Comparison of ENCODE assay signal across 30 mouse cellular contexts in genomic region chrX:151067876-151068275, GRCm38 (mm10). TPM values are rescaled to one million over a fixed set of nuclear protein-coding genes. Genes with fewer than 3 reads are reported as not detected.
DNase-seq lines count a peak whose midpoint lies in the region; ATAC-seq and TF ChIP-seq lines count a peak whose summit lies in the region.
"Had no signal": no experiment of that assay in that cellular context is flagged by ENCODE, and none has a peak within 500 bp of the region (broad histone marks: within the 10 kb centered on the region; RNA-seq: fewer than 3 reads in every experiment).

No protein-coding gene starts in this region.

- ATAC-seq in frontal cortex, adult (ENCODE audit: low TSS enrichment), result peak; percentile 93
- ATAC-seq: activated CD4-positive, CD25-positive, alpha-beta regulatory T cell, adult 4 months; CD4-positive, CD25-positive, alpha-beta regulatory T cell, adult 4 months; forebrain, embryonic 13.5 days; forebrain, embryonic 15.5 days; Patski had no signal

- no peak for TF ChIP-seq POLR2A in thymus, adult 2 months (IDR thresholded peaks at IDR 0.05; ENCODE audit: control insufficient read depth, extremely low read depth, insufficient read depth, low read length, poor library complexity)

- no peak overlapping the region for H3K4me3 ChIP-seq in thymus, adult 2 months (ENCODE audit: control insufficient read depth, insufficient read depth, low read length)
- H3K4me3 ChIP-seq: embryonic facial prominence, embryonic 13.5 days; embryonic facial prominence, embryonic 15.5 days; erythroblast, embryonic 14.5 days; forebrain, embryonic 10.5 days; forebrain, embryonic 13.5 days; forebrain, embryonic 15.5 days had no signal

- H3K27me3 ChIP-seq in thymus, adult 2 months (ENCODE audit: control insufficient read depth, insufficient read depth, low read length), result no peaks in the 10 kb centered on the region
- H3K27me3 ChIP-seq: CH12.LX; embryonic facial prominence, embryonic 15.5 days; forebrain, embryonic 13.5 days; forebrain, embryonic 15.5 days; Patski had no signal

- TF ChIP-seq CTCF in thymus, adult 2 months (IDR thresholded peaks at IDR 0.05; ENCODE audit: borderline replicate concordance, control insufficient read depth, extremely low read depth, insufficient read depth, low read length, poor library complexity), result no peak

- H3K4me1 ChIP-seq in thymus, adult 2 months (replicated peaks; ENCODE audit: control insufficient read depth, insufficient read depth, low read length), result no peaks in the 10 kb centered on the region
- H3K4me1 ChIP-seq: embryonic facial prominence, embryonic 13.5 days; embryonic facial prominence, embryonic 15.5 days; forebrain, embryonic 10.5 days; forebrain, embryonic 13.5 days; forebrain, embryonic 15.5 days had no signal

- no peak for DNase-seq in frontal cortex, postnatal 25 days (ENCODE audit: low spot score in 2 of 2)
- DNase-seq in layer of hippocampus, adult 9-11 months, result peak; percentile 17
- no peak for DNase-seq in layer of hippocampus, postnatal 36 days
- peak; percentile 26 for DNase-seq in right cerebral cortex, adult 18-20 months
- no peak for DNase-seq in right cerebral cortex, postnatal 25 days
- DNase-seq in brain, adult 2 months (ENCODE audit: low read depth, low spot score), result peak; percentile 63
- no peak for DNase-seq in thymus, adult 2 months
- DNase-seq: adrenal gland, adult 8-10 months; adrenal gland, postnatal 14 days; adrenal gland, postnatal 36 days; B cell, adult 2 months; cerebellum, adult 11 months; cerebellum, adult 18-20 months; cerebellum, adult 8-10 months; cerebellum, adult 9-11 months; cerebellum, postnatal 14 days; cerebellum, postnatal 36 days; embryo, embryonic 11 days had no signal

- no peaks in the 10 kb centered on the region for H3K36me3 ChIP-seq in thymus, adult 2 months (ENCODE audit: control insufficient read depth, insufficient read depth, low read length)
- H3K36me3 ChIP-seq: G1E had no signal

- 95% methylated on average over 5 of the region's 5 CpGs for WGBS in thymus, adult 2 months

- no peak overlapping the region for H3K27ac ChIP-seq in thymus, adult 2 months (ENCODE audit: control insufficient read depth, insufficient read depth, low read length)
- H3K27ac ChIP-seq: embryonic facial prominence, embryonic 13.5 days; embryonic facial prominence, embryonic 15.5 days; forebrain, embryonic 10.5 days; forebrain, embryonic 13.5 days; forebrain, embryonic 15.5 days had no signal

RNA-seq across cellular contexts. Expression of gene Fgd1, which starts 21.9 kb away (rescaled TPM):
- total RNA-seq in layer of hippocampus, postnatal 36 days (2021), result 10 to 100 TPM; 16.6 to 18.6 TPM
- polyA plus RNA-seq in thymus, adult 2 months (2012; rRNA removed), result 3.4 and 4.0 TPM in 2 replicates
- total RNA-seq: G1E had no signal
- polyA plus RNA-seq: CD4-positive, CD25-positive, alpha-beta regulatory T cell, adult 4 months; erythroblast, embryonic 14.5 days; G1E had no signal

RNA-seq across cellular contexts. Expression of gene Tsr2, which starts 28.5 kb away (rescaled TPM):
- total RNA-seq in layer of hippocampus, postnatal 36 days (2021), result 10 to 100 TPM; 69.1 to 73.1 TPM
- polyA plus RNA-seq in thymus, adult 2 months (2012; rRNA removed), result 5.0 and 5.8 TPM in 2 replicates

RNA-seq across cellular contexts. Expression of gene Gnl3l, which starts 50.8 kb away (rescaled TPM):
- total RNA-seq in layer of hippocampus, postnatal 36 days (2021), result 100 to 1,000 TPM; 183 to 187 TPM
- polyA plus RNA-seq in thymus, adult 2 months (2012; rRNA removed), result 14.3 and 15.3 TPM in 2 replicates

Comparison
In these comparisons a context has a peak if more than half of its experiments do, and no peak if none do; other contexts are left out.
1. DNase-seq: peak in layer of hippocampus, adult 9-11 months (single experiment), right cerebral cortex, adult 18-20 months (single experiment) and brain, adult 2 months (single experiment); none in frontal cortex, postnatal 25 days (0 of 2), layer of hippocampus, postnatal 36 days (0 of 2), right cerebral cortex, postnatal 25 days (single experiment) and thymus, adult 2 months (single experiment).